Comparison of ENCODE assay signal across 11 mouse cellular contexts in genomic region chr9:54301255-54301654, GRCm38 (mm10). TPM values are rescaled to one million over a fixed set of nuclear protein-coding genes. Genes with fewer than 3 reads are reported as not detected.
DNase-seq lines count a peak whose midpoint lies in the region; ATAC-seq lines count a peak whose summit lies in the region.
"Had no signal": no experiment of that assay in that cellular context is flagged by ENCODE, and none has a peak within 500 bp of the region (broad histone marks: within the 10 kb centered on the region; RNA-seq: fewer than 3 reads in every experiment).

No protein-coding gene starts in this region.

- H3K27me3 ChIP-seq in kidney, embryonic 14.5 days (ENCODE audit: control insufficient read depth, insufficient read depth, low read length) = no peaks in the 10 kb centered on the region
- no peaks in the 10 kb centered on the region for H3K27me3 ChIP-seq in forebrain, embryonic 13.5 days
- H3K27me3 ChIP-seq: limb, embryonic 13.5 days had no signal

- H3K36me3 ChIP-seq in kidney, embryonic 14.5 days (ENCODE audit: control insufficient read depth, insufficient read depth, low read length) = no peaks in the 10 kb centered on the region
- no peaks in the 10 kb centered on the region for H3K36me3 ChIP-seq in forebrain, embryonic 13.5 days (ENCODE audit: poor library complexity, severe bottlenecking)
- H3K36me3 ChIP-seq: limb, embryonic 13.5 days had no signal

- H3K9ac ChIP-seq in kidney, embryonic 14.5 days (ENCODE audit: low read depth, low read length) = no peak overlapping the region
- H3K9ac ChIP-seq in forebrain, embryonic 13.5 days = no peak overlapping the region
- H3K9ac ChIP-seq: limb, embryonic 13.5 days had no signal

- H3K9me3 ChIP-seq in kidney, embryonic 14.5 days (ENCODE audit: control insufficient read depth, low read length) = no peaks in the 10 kb centered on the region
- H3K9me3 ChIP-seq in forebrain, embryonic 13.5 days (replicated peaks) = no peaks in the 10 kb centered on the region
- H3K9me3 ChIP-seq: limb, embryonic 13.5 days had no signal

- ATAC-seq in kidney, embryonic 14.5 days (ENCODE audit: low FRiP score, low TSS enrichment) = no peak
- no peak for ATAC-seq in forebrain, embryonic 13.5 days
- ATAC-seq: intestine, embryonic 16.5 days had no signal

- H3K4me1 ChIP-seq in kidney, embryonic 14.5 days (ENCODE audit: control insufficient read depth, insufficient read depth, low read length) = no peaks in the 10 kb centered on the region
- no peaks in the 10 kb centered on the region for H3K4me1 ChIP-seq in forebrain, embryonic 13.5 days
- H3K4me1 ChIP-seq: limb, embryonic 13.5 days had no signal

- H3K27ac ChIP-seq in kidney, embryonic 14.5 days (ENCODE audit: low read depth, low read length) = no peak overlapping the region
- H3K27ac ChIP-seq in forebrain, embryonic 13.5 days = no peak overlapping the region
- H3K27ac ChIP-seq: limb, embryonic 13.5 days had no signal

- DNase-seq in frontal cortex, adult 2 months (ENCODE audit: extremely low spot score in 1 of 2, low spot score in 1 of 2) = peak; percentile 15 to 61
- no peak for DNase-seq in frontal cortex, postnatal 10 days (ENCODE audit: low spot score in 2 of 2)
- DNase-seq in brain, adult 2 months (ENCODE audit: low read depth, low spot score) = peak; percentile 72
- DNase-seq in gastrocnemius, postnatal 25 days = peak; percentile 14
- DNase-seq in left cerebral cortex, adult 18-20 months (ENCODE audit: low spot score in 2 of 2) = peak; percentile 31 to 33
- no peak for DNase-seq in urinary bladder, postnatal 10 days (ENCODE audit: low spot score)

- 84% methylated on average over 4 of the region's 4 CpGs for WGBS in kidney, embryonic 14.5 days
- WGBS in forebrain, embryonic 13.5 days = 87% methylated on average over 4 of the region's 4 CpGs

- H3K4me2 ChIP-seq in kidney, embryonic 14.5 days (replicated peaks; ENCODE audit: low read depth, low read length) = no peak overlapping the region
- H3K4me2 ChIP-seq in forebrain, embryonic 13.5 days = no peak overlapping the region
- H3K4me2 ChIP-seq: limb, embryonic 13.5 days had no signal

- H3K4me3 ChIP-seq in kidney, embryonic 14.5 days (ENCODE audit: low read length) = no peak overlapping the region
- H3K4me3 ChIP-seq in forebrain, embryonic 13.5 days = no peak overlapping the region
- H3K4me3 ChIP-seq: limb, embryonic 13.5 days had no signal

RNA-seq across cellular contexts. Expression of gene Gldn, which starts 15.0 kb away (rescaled TPM):
- polyA plus RNA-seq in frontal cortex, adult 2 months (2012; rRNA removed) = 0.78 and 0.80 TPM in 2 replicates
- under 1 TPM; 0.67 to 0.95 TPM for total RNA-seq in gastrocnemius, postnatal 25 days (2021)
- total RNA-seq in left cerebral cortex, adult 18-20 months (2021) = under 1 TPM; 0.73 to 0.81 TPM
- 3.4 and 6.0 TPM in 2 replicates for polyA plus RNA-seq in kidney, embryonic 14.5 days (2014; fragmentation: Nextera tagmentation; extraction: Ambion mirVana)
- polyA plus RNA-seq in forebrain, embryonic 13.5 days (2015; fragmentation: Nextera tagmentation; extraction: Ambion mirVana) = 0.19 TPM in 2 replicates
- total RNA-seq: granulocyte monocyte progenitor cell, adult 5-6 weeks had no signal
- polyA plus RNA-seq: intestine, embryonic 16.5 days had no signal

RNA-seq across cellular contexts. Expression of gene Cyp19a1, which starts 33.3 kb away (rescaled TPM):
- 0.06 TPM in 1 of 2 replicates, not detected in the other for polyA plus RNA-seq in frontal cortex, adult 2 months (2012; rRNA removed)
- total RNA-seq in gastrocnemius, postnatal 25 days (2021) = not detected
- under 1 TPM in 1 of 2 experiments, not detected in 1; 0.19 TPM for total RNA-seq in left cerebral cortex, adult 18-20 months (2021)
- not detected in 2 replicates for polyA plus RNA-seq in kidney, embryonic 14.5 days (2014; fragmentation: Nextera tagmentation; extraction: Ambion mirVana)
- polyA plus RNA-seq in forebrain, embryonic 13.5 days (2015; fragmentation: Nextera tagmentation; extraction: Ambion mirVana) = 0.14 and 0.18 TPM in 2 replicates
- total RNA-seq: granulocyte monocyte progenitor cell, adult 5-6 weeks had no signal
- polyA plus RNA-seq: intestine, embryonic 16.5 days; limb, embryonic 13.5 days had no signal

Comparison
In these comparisons a context has a peak if more than half of its experiments do, and no peak if none do; other contexts are left out.
1. DNase-seq: peak in frontal cortex, adult 2 months (2 of 2), brain, adult 2 months (single experiment), gastrocnemius, postnatal 25 days (single experiment) and left cerebral cortex, adult 18-20 months (2 of 2); none in frontal cortex, postnatal 10 days (0 of 2) and urinary bladder, postnatal 10 days (single experiment).